Mouse (Mus musculus) kidney, adult 2 months (tissue): ENCODE data around the gene Gm2056.
"Not testable (repeated sequence)": the region's sequence is repeated elsewhere in the genome, so short reads cannot be mapped to it uniquely, and the experiment has no call there.

Source experiments
- CTCF ChIP-seq: fragments of 200-500 bp; conservative IDR thresholded peaks from 2 replicates; pipeline ENCODE4 v1.5.1; 2011; ENCODE audit warnings: low read depth, mild to moderate bottlenecking, control low read depth, low read length, moderate library complexity, mixed read lengths; ENCODE audit not compliant: insufficient read depth, insufficient read length
- POLR2A ChIP-seq: fragments of 200-500 bp; IDR thresholded peaks from one replicate; pipeline ENCODE4 v1.6.1; 2011; ENCODE audit warnings: low read depth, low read length, control low read depth

GRCm38 (mm10) chr12:88018671-88019070 lies 8.1 kb upstream of the Gm2056 start, which contains the start of gene Gm6803:
- not testable (repeated sequence) for TF ChIP-seq CTCF, POLR2A
